15 mouse cellular contexts compared by ENCODE assay signal in genomic region chr2:73442015-73442414, GRCm38 (mm10). TPM values are rescaled to one million over a fixed set of nuclear protein-coding genes. Genes with fewer than 3 reads are reported as not detected.
DNase-seq lines count a peak whose midpoint lies in the region; ATAC-seq and TF ChIP-seq lines count a peak whose summit lies in the region.
"Had no signal": no experiment of that assay in that cellular context is flagged by ENCODE, and none has a peak within 500 bp of the region (broad histone marks: within the 10 kb centered on the region; RNA-seq: fewer than 3 reads in every experiment).

No protein-coding gene starts in this region.

- H3K27ac ChIP-seq in layer of hippocampus, adult 2 months, result no peak overlapping the region
- H3K27ac ChIP-seq: liver, embryonic 12.5 days; neural tube, embryonic 15.5 days had no signal

- H3K4me3 ChIP-seq in layer of hippocampus, adult 2 months, result no peak overlapping the region
- H3K4me3 ChIP-seq: liver, embryonic 12.5 days; neural tube, embryonic 15.5 days had no signal

- peak; percentile 25; the same call in 1 of the 2 replicates for TF ChIP-seq CTCF in layer of hippocampus, adult 2 months (conservative IDR thresholded peaks at IDR 0.05)

- no peak for DNase-seq in layer of hippocampus, adult 2 months (ENCODE audit: low spot score in 2 of 2)
- DNase-seq in layer of hippocampus, adult 11-12 months (ENCODE audit: low spot score), result no peak
- peak; percentile 54 for DNase-seq in CD4-positive, CD25-positive, alpha-beta regulatory T cell, adult 2 months (ENCODE audit: low read depth, low spot score)
- peak; percentile 39 for DNase-seq in ZHBTc4 (ENCODE audit: low read depth, low spot score)
- no peak for DNase-seq in spleen, postnatal 36 days (ENCODE audit: low spot score in 2 of 2)
- no peak for DNase-seq in urinary bladder, postnatal 10 days (ENCODE audit: low spot score)
- DNase-seq: cerebellum, adult 18-20 months; kidney, postnatal 25 days; lung, postnatal 4 days; spleen, adult 18-20 months had no signal

- peak; percentile 52; the same call in 1 of the 2 replicates for ATAC-seq in neutrophil, adult 5-6 weeks (ENCODE audit: extremely low read depth, insufficient number of reproducible peaks, low FRiP score, poor library complexity, severe bottlenecking)
- ATAC-seq: forebrain, embryonic 14.5 days; liver, embryonic 12.5 days; midbrain, embryonic 16.5 days had no signal

RNA-seq across cellular contexts. Expression of gene Gpr155, which starts 55.6 kb away (rescaled TPM):
- total RNA-seq in layer of hippocampus, adult 2 months (2021), result 10 to 100 TPM; 58.1 to 65.6 TPM
- total RNA-seq in neutrophil, adult 5-6 weeks (2017), result 20.1 and 24.3 TPM in 2 replicates

Comparison
In these comparisons a context has a peak if more than half of its experiments do, and no peak if none do; other contexts are left out.
1. DNase-seq: peak in CD4-positive, CD25-positive, alpha-beta regulatory T cell, adult 2 months (single experiment) and ZHBTc4 (single experiment); none in layer of hippocampus, adult 2 months (0 of 2), layer of hippocampus, adult 11-12 months (single experiment), spleen, postnatal 36 days (0 of 2) and urinary bladder, postnatal 10 days (single experiment).